Mouse (Mus musculus) cerebellum, postnatal 10 days (tissue): ENCODE data around the gene Nat9.

Experiments used
- DNase-seq, 2 experiments: peaks; one replicate each; pipeline ENCODE4 v3.0.0; 2021; ENCODE audit warnings: mixed read lengths in 2 of 2

The Nat9 gene

DNA sequence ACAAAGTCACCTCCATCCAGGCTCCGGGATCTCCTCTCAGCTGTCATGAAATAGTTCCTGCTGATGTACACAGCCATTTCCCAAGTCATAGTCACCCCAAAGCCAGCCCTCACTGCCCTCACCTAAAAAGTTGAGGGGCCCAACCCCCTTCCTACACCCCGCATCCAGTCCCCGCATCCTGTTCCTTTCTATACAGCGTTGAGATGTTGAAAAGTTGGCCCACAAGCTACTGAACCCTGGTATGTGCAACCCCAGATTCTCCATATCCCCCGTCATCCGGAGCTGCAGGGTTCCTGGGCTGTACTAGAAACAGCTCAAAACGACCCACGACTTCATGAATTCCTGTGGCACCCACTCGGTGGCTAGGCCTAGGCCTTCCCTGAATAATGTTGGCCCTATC, 34.6 kb downstream of the Nat9 start:
- no peak for DNase-seq

- DNase-seq, result peak; percentile 94 to 95
Measured at GRCm38 (mm10) chr11:115151755-115152429, 35.8 kb downstream of the Nat9 start.

DNA sequence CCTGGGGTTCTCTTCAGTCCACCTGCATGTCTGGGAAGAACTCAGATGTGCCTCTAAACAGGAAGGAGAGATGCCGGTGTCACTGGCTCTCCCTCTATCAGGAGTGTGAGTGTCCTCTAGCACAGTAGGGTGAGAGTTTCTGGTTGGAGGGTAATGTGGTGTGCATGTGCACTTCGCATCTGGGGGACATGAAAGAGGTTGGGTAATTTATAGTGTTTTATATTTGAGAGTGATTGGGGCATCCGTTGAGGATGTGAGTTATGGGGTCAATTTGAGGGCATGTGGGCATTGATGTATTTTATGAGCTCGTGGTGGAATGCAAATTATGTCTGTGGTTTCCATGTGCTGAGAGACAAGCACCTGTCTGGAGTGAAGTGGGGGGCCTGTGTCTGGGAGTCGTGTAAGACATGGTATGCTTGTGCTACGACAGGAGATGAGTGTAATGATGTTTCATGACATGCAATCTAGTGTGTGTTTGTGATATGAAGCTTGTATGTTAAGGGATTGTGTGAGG, 36.9 kb downstream of the Nat9 start:
- no peak for DNase-seq

- DNase-seq, result no peak
Measured at GRCm38 (mm10) chr11:115147813-115148212, 39.8 kb downstream of the Nat9 start.

DNA sequence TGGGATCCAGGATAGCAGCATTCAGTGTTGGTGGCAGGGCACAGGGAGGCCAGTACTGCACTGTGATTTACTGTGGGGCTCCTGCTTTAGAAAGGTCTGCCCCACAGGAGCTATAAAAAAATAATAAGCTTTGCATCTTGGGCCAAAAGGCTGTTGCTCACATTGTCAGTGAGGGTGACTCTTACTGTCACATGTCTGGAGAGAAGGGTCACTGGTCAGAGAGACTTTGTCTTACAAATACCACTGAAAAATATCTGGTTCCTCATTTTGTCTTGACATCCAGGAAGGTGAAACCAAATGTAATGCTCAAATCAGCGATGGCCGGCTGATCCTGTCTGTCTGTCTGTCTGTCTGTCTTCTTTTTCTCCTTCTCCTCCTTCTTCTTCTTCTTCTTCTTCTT, 45.7 kb downstream of the Nat9 start:
- no peak for DNase-seq

- DNase-seq, result no peak
Measured at GRCm38 (mm10) chr11:115138597-115139262, 48.9 kb downstream of the Nat9 start.

DNA sequence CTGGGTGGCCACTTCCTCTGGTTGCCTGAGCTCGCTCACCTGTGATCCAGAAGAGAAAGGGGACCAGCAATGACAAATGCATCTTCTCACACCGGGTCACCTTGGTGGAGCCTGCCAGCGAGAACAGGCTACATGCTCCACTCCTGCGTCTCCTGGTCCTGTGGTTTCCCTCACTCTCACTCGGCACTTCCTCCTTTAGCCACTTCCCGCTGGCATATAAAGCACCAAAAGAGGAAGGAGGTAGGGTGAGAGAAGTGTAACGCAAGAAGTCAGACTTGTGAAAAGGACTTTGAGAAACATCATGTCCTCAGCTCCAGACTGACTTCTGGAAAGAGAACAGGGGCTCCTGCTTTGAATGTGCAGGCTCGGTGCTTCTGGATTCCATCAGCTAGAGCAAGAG, 53.9 kb downstream of the Nat9 start, which contains the start of gene Cd300lf:
Cd300lf (minus strand) TSS at position 193 of the 400 bp plus-strand sequence.
- no peak for DNase-seq
